Mouse (Mus musculus): Measurements from ENCODE around the gene Ifitm2. TPM values are rescaled to one million over a fixed set of nuclear protein-coding genes. Genes with fewer than 3 reads are reported as not detected.
"Not testable (repeated sequence)": the region's sequence is repeated elsewhere in the genome, so short reads cannot be mapped to it uniquely, and the experiment has no call there.

Ifitm2 gene
- polyA plus RNA-seq, 1 experiment: 363 TPM

- Histone ChIP-seq H3K27me3 (ENCODE audit: control insufficient read depth, insufficient read depth, low read length) (no peaks in the 10 kb centered on the region), H3K36me3 (ENCODE audit: control insufficient read depth, insufficient read depth, low read length) (no peaks in the 10 kb centered on the region), H3K27ac (ENCODE audit: insufficient read depth, low read depth, low read length) (no peak overlapping the region), H3K4me1 (ENCODE audit: control insufficient read depth, insufficient read depth, insufficient read length, low read length) (peaks cover 5% of the 10 kb centered on the region), H3K4me3 (ENCODE audit: low read depth, low read length) (no peak overlapping the region)
- TF ChIP-seq CTCF (IDR thresholded peaks at IDR 0.05; ENCODE audit: extremely low read depth, insufficient read length, insufficient replicate concordance, low read depth, low read length): no peak
- TF ChIP-seq POLR2A (IDR thresholded peaks at IDR 0.05; ENCODE audit: low read depth, low read length): no peak
- WGBS: 76% methylated on average over 5 of the region's 5 CpGs
Observed at GRCm38 (mm10) chr7:140990622-140991021, 34.8 kb upstream of the Ifitm2 start.

- TF ChIP-seq CTCF (IDR thresholded peaks at IDR 0.05; ENCODE audit: extremely low read depth, insufficient read length, insufficient replicate concordance, low read depth, low read length): no peak
- no peak for TF ChIP-seq POLR2A (IDR thresholded peaks at IDR 0.05; ENCODE audit: low read depth, low read length)
- H3K27ac ChIP-seq (ENCODE audit: insufficient read depth, low read depth, low read length): no peak overlapping the region
- peaks cover 5% of the 10 kb centered on the region for H3K4me1 ChIP-seq (ENCODE audit: control insufficient read depth, insufficient read depth, insufficient read length, low read length)
- no peaks in the 10 kb centered on the region for H3K36me3 ChIP-seq (ENCODE audit: control insufficient read depth, insufficient read depth, low read length)
- 58% methylated on average over 6 of the region's 6 CpGs for WGBS
- H3K27me3 ChIP-seq (ENCODE audit: control insufficient read depth, insufficient read depth, low read length): no peaks in the 10 kb centered on the region
- no peak overlapping the region for H3K4me3 ChIP-seq (ENCODE audit: low read depth, low read length)
Observed at GRCm38 (mm10) chr7:140990185-140990584, 34.4 kb upstream of the Ifitm2 start.

GRCm38 (mm10) chr7:140989022-140989421 is 33.2 kb upstream of the Ifitm2 start:
- Histone ChIP-seq H3K4me1 (ENCODE audit: control insufficient read depth, insufficient read depth, insufficient read length, low read length) (peaks cover 5% of the 10 kb centered on the region), H3K4me3 (ENCODE audit: low read depth, low read length) (no peak overlapping the region), H3K27me3 (ENCODE audit: control insufficient read depth, insufficient read depth, low read length) (no peaks in the 10 kb centered on the region), H3K36me3 (ENCODE audit: control insufficient read depth, insufficient read depth, low read length) (no peaks in the 10 kb centered on the region), H3K27ac (ENCODE audit: insufficient read depth, low read depth, low read length) (no peak overlapping the region)
- TF ChIP-seq POLR2A (IDR thresholded peaks at IDR 0.05; ENCODE audit: low read depth, low read length): no peak
- TF ChIP-seq CTCF (IDR thresholded peaks at IDR 0.05; ENCODE audit: extremely low read depth, insufficient read length, insufficient replicate concordance, low read depth, low read length): no peak
- 87% methylated on average over 4 of the region's 4 CpGs for WGBS

- TF ChIP-seq CTCF (IDR thresholded peaks at IDR 0.05; ENCODE audit: extremely low read depth, insufficient read length, insufficient replicate concordance, low read depth, low read length): no peak
- no peak for TF ChIP-seq POLR2A (IDR thresholded peaks at IDR 0.05; ENCODE audit: low read depth, low read length)
- Histone ChIP-seq H3K4me3 (ENCODE audit: low read depth, low read length) (no peak overlapping the region), H3K36me3 (ENCODE audit: control insufficient read depth, insufficient read depth, low read length) (no peaks in the 10 kb centered on the region), H3K4me1 (ENCODE audit: control insufficient read depth, insufficient read depth, insufficient read length, low read length) (peaks cover 5% of the 10 kb centered on the region), H3K27me3 (ENCODE audit: control insufficient read depth, insufficient read depth, low read length) (no peaks in the 10 kb centered on the region), H3K27ac (ENCODE audit: insufficient read depth, low read depth, low read length) (peak overlapping the region; percentile 24; the same call in 1 of the 2 replicates)
- 49% methylated on average over 17 of the region's 17 CpGs for WGBS
Observed at GRCm38 (mm10) chr7:140987182-140988138, 31.7 kb upstream of the Ifitm2 start.

GRCm38 (mm10) chr7:140982971-140983370 is 27.2 kb upstream of the Ifitm2 start:
- no peak overlapping the region for H3K4me3 ChIP-seq (ENCODE audit: low read depth, low read length)
- no peaks in the 10 kb centered on the region for H3K4me1 ChIP-seq (ENCODE audit: control insufficient read depth, insufficient read depth, insufficient read length, low read length)
- WGBS: 93% methylated on average over 7 of the region's 7 CpGs
- H3K27ac ChIP-seq (ENCODE audit: insufficient read depth, low read depth, low read length): no peak overlapping the region
- no peaks in the 10 kb centered on the region for H3K27me3 ChIP-seq (ENCODE audit: control insufficient read depth, insufficient read depth, low read length)
- H3K36me3 ChIP-seq (ENCODE audit: control insufficient read depth, insufficient read depth, low read length): no peaks in the 10 kb centered on the region
- no peak for TF ChIP-seq CTCF (IDR thresholded peaks at IDR 0.05; ENCODE audit: extremely low read depth, insufficient read length, insufficient replicate concordance, low read depth, low read length)
- no peak for TF ChIP-seq POLR2A (IDR thresholded peaks at IDR 0.05; ENCODE audit: low read depth, low read length)

GRCm38 (mm10) chr7:140981704-140982103 is 25.9 kb upstream of the Ifitm2 start:
- H3K36me3 ChIP-seq (ENCODE audit: control insufficient read depth, insufficient read depth, low read length): no peaks in the 10 kb centered on the region
- no peak overlapping the region for H3K4me3 ChIP-seq (ENCODE audit: low read depth, low read length)
- no peaks in the 10 kb centered on the region for H3K4me1 ChIP-seq (ENCODE audit: control insufficient read depth, insufficient read depth, insufficient read length, low read length)
- WGBS: 90% methylated on average over 8 of the region's 8 CpGs
- no peaks in the 10 kb centered on the region for H3K27me3 ChIP-seq (ENCODE audit: control insufficient read depth, insufficient read depth, low read length)
- H3K27ac ChIP-seq (ENCODE audit: insufficient read depth, low read depth, low read length): no peak overlapping the region
- TF ChIP-seq POLR2A (IDR thresholded peaks at IDR 0.05; ENCODE audit: low read depth, low read length) (no peak), CTCF (IDR thresholded peaks at IDR 0.05; ENCODE audit: extremely low read depth, insufficient read length, insufficient replicate concordance, low read depth, low read length) (no peak)

- not testable (repeated sequence) for H3K36me3 ChIP-seq (ENCODE audit: control insufficient read depth, insufficient read depth, low read length); H3K4me3 ChIP-seq (ENCODE audit: low read depth, low read length); H3K4me1 ChIP-seq (ENCODE audit: control insufficient read depth, insufficient read depth, insufficient read length, low read length); H3K27me3 ChIP-seq (ENCODE audit: control insufficient read depth, insufficient read depth, low read length); H3K27ac ChIP-seq (ENCODE audit: insufficient read depth, low read depth, low read length)
- WGBS: 86% methylated on average over 9 of the region's 9 CpGs
Observed at GRCm38 (mm10) chr7:140976720-140977119, 20.9 kb upstream of the Ifitm2 start.

All from small intestine, adult 2 months (tissue).